ENCODE assay signal across 14 mouse cellular contexts in genomic region chr5:32182885-32183629, GRCm38 (mm10). TPM values are rescaled to one million over a fixed set of nuclear protein-coding genes. Genes with fewer than 3 reads are reported as not detected.
DNase-seq lines count a peak whose midpoint lies in the region; ATAC-seq and TF ChIP-seq lines count a peak whose summit lies in the region.
"Had no signal": no experiment of that assay in that cellular context is flagged by ENCODE, and none has a peak within 500 bp of the region (broad histone marks: within the 10 kb centered on the region; RNA-seq: fewer than 3 reads in every experiment).

No protein-coding gene starts in this region.

- H3K9ac ChIP-seq in lung, embryonic 14.5 days, result no peak overlapping the region
- no peak overlapping the region for H3K9ac ChIP-seq in stomach, embryonic 15.5 days

- no peaks in the 10 kb centered on the region for H3K4me1 ChIP-seq in lung, embryonic 14.5 days (ENCODE audit: insufficient read depth)
- no peaks in the 10 kb centered on the region for H3K4me1 ChIP-seq in stomach, embryonic 15.5 days

- H3K27ac ChIP-seq in lung, embryonic 14.5 days (ENCODE audit: low read depth), result peak overlapping the region; percentile 21; the same call in 1 of the 2 replicates
- peak overlapping the region; percentile 69 for H3K27ac ChIP-seq in stomach, embryonic 15.5 days

- no peak overlapping the region for H3K4me3 ChIP-seq in lung, embryonic 14.5 days (ENCODE audit: low read depth, low read length)
- no peak overlapping the region for H3K4me3 ChIP-seq in stomach, embryonic 15.5 days (replicated peaks)
- H3K4me3 ChIP-seq: megakaryocyte, embryonic 14.5 days had no signal

- ATAC-seq in lung, embryonic 14.5 days (ENCODE audit: insufficient read depth), result peak; percentile 75
- ATAC-seq in stomach, embryonic 15.5 days (ENCODE audit: insufficient read depth, low FRiP score, low read depth), result peak; percentile 88
- ATAC-seq in megakaryocyte, adult 5-6 weeks (ENCODE audit: poor library complexity, severe bottlenecking), result no peak
- ATAC-seq: forebrain, embryonic 14.5 days had no signal

- TF ChIP-seq CTCF in lung, embryonic 14.5 days (IDR thresholded peaks at IDR 0.05; ENCODE audit: low read depth), result no peak

- no peak overlapping the region for H3K4me2 ChIP-seq in lung, embryonic 14.5 days
- no peak overlapping the region for H3K4me2 ChIP-seq in stomach, embryonic 15.5 days

- DNase-seq in kidney, adult 9 months, result peak; percentile 13
- no peak for DNase-seq in kidney, adult 18-20 months
- peak; percentile 19 for DNase-seq in brain, adult 2 months (ENCODE audit: low read depth, low spot score)
- peak; percentile 40 for DNase-seq in lung, embryonic 14.5 days
- no peak for DNase-seq in layer of hippocampus, adult 9-10 months (ENCODE audit: low spot score)
- DNase-seq in adrenal gland, postnatal 4 days (ENCODE audit: low spot score in 2 of 2), result no peak
- DNase-seq: adrenal gland, adult 2 months; heart, adult 11 months; heart, postnatal 14 days had no signal

- no peaks in the 10 kb centered on the region for H3K9me3 ChIP-seq in lung, embryonic 14.5 days (ENCODE audit: low read depth, low read length)
- H3K9me3 ChIP-seq in stomach, embryonic 15.5 days, result no peaks in the 10 kb centered on the region

- no peaks in the 10 kb centered on the region for H3K27me3 ChIP-seq in lung, embryonic 14.5 days (ENCODE audit: insufficient read depth, low read length)
- no peaks in the 10 kb centered on the region for H3K27me3 ChIP-seq in stomach, embryonic 15.5 days (replicated peaks)

- no peaks in the 10 kb centered on the region for H3K36me3 ChIP-seq in lung, embryonic 14.5 days (ENCODE audit: insufficient read depth)
- H3K36me3 ChIP-seq in stomach, embryonic 15.5 days, result no peaks in the 10 kb centered on the region

- WGBS in lung, embryonic 14.5 days, result 54% methylated on average over 4 of the region's 4 CpGs
- WGBS in stomach, embryonic 15.5 days, result 55% methylated on average over 4 of the region's 4 CpGs

RNA-seq across cellular contexts. Expression of gene Fosl2, which starts 47.5 kb away (rescaled TPM):
- polyA plus RNA-seq in lung, embryonic 14.5 days (2014; fragmentation: Nextera tagmentation; extraction: Ambion mirVana), result 3.9 and 4.0 TPM in 2 replicates
- polyA plus RNA-seq in stomach, embryonic 15.5 days (2015; fragmentation: Nextera tagmentation; extraction: Ambion mirVana), result 11.4 and 11.5 TPM in 2 replicates
- total RNA-seq in megakaryocyte, adult 5-6 weeks (2015), result 126 and 128 TPM in 2 replicates
- 66.3 and 84.1 TPM in 2 replicates for total RNA-seq in megakaryocyte, adult 5-6 weeks (2017)
- total RNA-seq in adrenal gland, postnatal 4 days (2021), result 100 to 1,000 TPM; 248 to 278 TPM

RNA-seq across cellular contexts. Expression of gene Plb1, which starts 49.5 kb away (rescaled TPM):
- polyA plus RNA-seq in lung, embryonic 14.5 days (2014; fragmentation: Nextera tagmentation; extraction: Ambion mirVana), result 10.9 and 11.4 TPM in 2 replicates
- 0.93 and 0.98 TPM in 2 replicates for polyA plus RNA-seq in stomach, embryonic 15.5 days (2015; fragmentation: Nextera tagmentation; extraction: Ambion mirVana)
- total RNA-seq in megakaryocyte, adult 5-6 weeks (2015), result not detected in 2 replicates
- total RNA-seq in megakaryocyte, adult 5-6 weeks (2017), result not detected in 2 replicates
- total RNA-seq in adrenal gland, postnatal 4 days (2021), result under 1 TPM; 0.11 to 0.96 TPM
- total RNA-seq: adrenal gland, adult 2 months had no signal
- polyA plus RNA-seq: C2C12 had no signal

Comparison
In these comparisons a context has a peak if more than half of its experiments do, and no peak if none do; other contexts are left out.
1. DNase-seq: peak in kidney, adult 9 months (single experiment), brain, adult 2 months (single experiment) and lung, embryonic 14.5 days (single experiment); none in kidney, adult 18-20 months (single experiment), layer of hippocampus, adult 9-10 months (single experiment) and adrenal gland, postnatal 4 days (0 of 2).